Mouse (Mus musculus) cerebellum, adult 2 months (tissue): ENCODE results near the gene Socs5. TPM values are rescaled to one million over a fixed set of nuclear protein-coding genes. Genes with fewer than 3 reads are reported as not detected.
"Not testable (repeated sequence)": the region's sequence is repeated elsewhere in the genome, so short reads cannot be mapped to it uniquely, and the experiment has no call there.

Source experiments
- DNase-seq, 2 experiments: peaks; one replicate each; pipeline ENCODE4 v3.0.0; 2021
- H3K27ac ChIP-seq: fragments of 200-500 bp; 2 replicates; pipeline ENCODE4 v1.5.1; 2012; ENCODE audit warnings: low read length, control low read depth, inconsistent platforms; ENCODE audit not compliant: insufficient read depth
- H3K27me3 ChIP-seq: fragments of 200-500 bp; 2 replicates; pipeline ENCODE4 v1.6.1; 2012; ENCODE audit warnings: inconsistent platforms, mild to moderate bottlenecking, low read length, moderate library complexity; ENCODE audit not compliant: control insufficient read depth, insufficient read depth
- H3K4me1 ChIP-seq: fragments of 200-500 bp; 2 replicates; pipeline ENCODE4 v1.6.1; 2011; ENCODE audit warnings: low read length; ENCODE audit not compliant: control insufficient read depth, insufficient read depth
- H3K4me3 ChIP-seq: fragments of 200-500 bp; replicated peaks from 2 replicates; pipeline ENCODE3; 2011; ENCODE audit warnings: mild to moderate bottlenecking, low read depth, low read length, control low read depth; ENCODE audit not compliant: insufficient read depth
- CTCF ChIP-seq: fragments of 200-500 bp; IDR thresholded peaks from 2 replicates; pipeline ENCODE4 v1.5.1; 2011; ENCODE audit warnings: low read depth, mild to moderate bottlenecking, control low read depth, low read length, moderate library complexity, borderline replicate concordance; ENCODE audit not compliant: insufficient read depth
- POLR2A ChIP-seq: fragments of 200-500 bp; IDR thresholded peaks from 2 replicates; pipeline ENCODE4 v1.6.1; 2011; ENCODE audit warnings: low read length, control low read depth, borderline replicate concordance; ENCODE audit not compliant: insufficient read depth
- whole genome bisulfite sequencing: fragments of 180-500 bp; shearing (Covaris S2); methylation state at CpG from one replicate; pipeline ENCODE4 v1.1.7; 2018; 5-methylcytosine and 5-hydroxymethylcytosine counted together
- polyA plus RNA-seq: library from polyadenylated mRNA; depleted of rRNA; stranded (reverse); fragments of >200 nt; gene quantifications from 2 replicates; pipeline ENCODE4 v1.2.3, GENCODE M21; 2012; rRNA removed

Socs5 gene
- polyA plus RNA-seq = 55.8 and 57.6 TPM in 2 replicates

- no peaks in the 10 kb centered on the region for H3K27me3 ChIP-seq
- under 1% methylated on average over 71 of the region's 73 CpGs for WGBS
- TF ChIP-seq POLR2A (no peak), CTCF (no peak)
- peak; percentile 78 to 85 for DNase-seq
- H3K4me1 ChIP-seq = peaks cover 7% of the 10 kb centered on the region
- peak within 1 kb of the TSS; percentile 75 for H3K27ac ChIP-seq
- peak within 1 kb of the TSS; percentile 94 for H3K4me3 ChIP-seq
Measured at GRCm38 (mm10) chr17:87107623-87108221, at the start of gene Socs5. Gene Socs5, plus strand, starts transcription at chr17:87107679.

GRCm38 (mm10) chr17:87062639-87063038 is 44.8 kb upstream of the Socs5 start:
- peak; percentile 34 to 49 for DNase-seq
- no peak overlapping the region for H3K4me3 ChIP-seq
- WGBS = 86% methylated on average over 9 of the region's 9 CpGs
- H3K27ac ChIP-seq = no peak overlapping the region
- TF ChIP-seq CTCF = no peak
- no peak for TF ChIP-seq POLR2A
- no peaks in the 10 kb centered on the region for H3K4me1 ChIP-seq
- no peaks in the 10 kb centered on the region for H3K27me3 ChIP-seq

GRCm38 (mm10) chr17:87063461-87063860 is 44.0 kb upstream of the Socs5 start:
- Histone ChIP-seq H3K27ac (no peak overlapping the region), H3K4me3 (no peak overlapping the region), H3K4me1 (no peaks in the 10 kb centered on the region), H3K27me3 (no peaks in the 10 kb centered on the region)
- WGBS = 80% methylated on average over 7 of the region's 7 CpGs
- peak in 1 of 2 experiments; percentile 33 for DNase-seq
- no peak for TF ChIP-seq POLR2A

GRCm38 (mm10) chr17:87063969-87064368 is 43.5 kb upstream of the Socs5 start:
- H3K27ac ChIP-seq = no peak overlapping the region
- no peaks in the 10 kb centered on the region for H3K4me1 ChIP-seq
- TF ChIP-seq POLR2A (no peak), CTCF (no peak)
- H3K4me3 ChIP-seq = no peak overlapping the region
- no peak for DNase-seq
- 85% methylated on average over 6 of the region's 6 CpGs for WGBS
- H3K27me3 ChIP-seq = no peaks in the 10 kb centered on the region

DNA sequence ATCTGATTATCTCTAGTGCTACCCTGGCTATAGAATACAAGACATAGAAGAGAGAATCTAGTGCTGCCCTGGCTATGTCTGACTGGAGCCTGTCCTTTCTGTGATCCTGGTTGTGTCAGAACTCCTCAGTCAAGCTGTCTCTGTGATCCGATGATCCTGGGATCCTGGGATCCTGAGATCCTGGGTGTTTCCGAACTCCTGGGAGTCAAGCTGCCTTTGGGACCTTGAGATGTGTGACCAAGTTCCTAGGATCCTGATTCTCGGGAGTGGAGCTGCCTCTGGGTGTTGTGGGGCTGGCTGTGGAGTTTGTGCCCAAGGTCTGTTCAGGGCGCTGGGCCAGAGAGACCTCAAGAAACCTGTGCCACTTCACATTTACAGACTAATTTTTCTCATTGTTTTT is 38.5 kb upstream of the Socs5 start:
- Histone ChIP-seq H3K27ac (no peak overlapping the region), H3K27me3 (no peaks in the 10 kb centered on the region), H3K4me1 (no peaks in the 10 kb centered on the region), H3K4me3 (no peak overlapping the region)
- WGBS = 86% methylated on average over 4 of the region's 4 CpGs
- no peak for DNase-seq
- TF ChIP-seq POLR2A = no peak

GRCm38 (mm10) chr17:87072183-87072582 is 35.3 kb upstream of the Socs5 start:
- H3K4me3 ChIP-seq, H3K4me1 ChIP-seq, H3K27ac ChIP-seq, DNase-seq, H3K27me3 ChIP-seq: not testable (repeated sequence)
- 85% methylated on average over 1 of the region's 1 CpGs for WGBS

DNA sequence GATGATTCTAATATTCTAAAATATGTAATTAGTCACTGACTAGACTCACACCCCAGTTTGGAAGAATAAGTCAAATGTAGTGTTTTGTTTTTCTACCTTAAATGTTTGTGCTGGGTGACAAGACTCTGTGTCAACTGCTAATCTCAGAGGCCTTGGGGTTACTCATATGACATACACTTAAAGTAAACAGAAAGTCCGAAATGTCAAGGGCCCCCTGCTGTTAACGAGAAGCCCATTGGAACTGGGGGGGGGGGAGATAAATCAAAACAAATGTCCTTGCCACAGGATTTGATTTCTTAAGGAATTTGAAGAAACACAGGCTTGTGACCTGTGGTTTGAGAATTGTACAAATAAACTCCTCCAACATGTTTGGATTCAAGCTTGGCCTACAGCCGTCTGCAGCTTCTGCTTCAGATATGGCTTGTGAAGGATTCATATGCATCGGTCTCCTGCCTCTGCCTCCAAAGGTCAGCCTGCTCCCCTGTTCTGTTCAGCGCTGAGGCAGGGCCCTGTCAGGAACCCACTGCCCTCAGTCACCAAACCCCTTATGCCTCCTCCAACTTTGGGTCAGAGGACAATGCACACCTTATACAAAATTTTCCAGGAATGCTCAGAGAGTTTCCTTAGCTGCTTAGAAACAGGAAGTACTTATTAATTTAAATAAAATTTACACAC is 34.6 kb upstream of the Socs5 start:
- no peak for TF ChIP-seq POLR2A
- TF ChIP-seq CTCF = no peak
- 85% methylated on average over 5 of the region's 5 CpGs for WGBS
- no peak overlapping the region for H3K27ac ChIP-seq
- no peaks in the 10 kb centered on the region for H3K4me1 ChIP-seq
- no peaks in the 10 kb centered on the region for H3K27me3 ChIP-seq
- no peak overlapping the region for H3K4me3 ChIP-seq
- DNase-seq = no peak

DNA sequence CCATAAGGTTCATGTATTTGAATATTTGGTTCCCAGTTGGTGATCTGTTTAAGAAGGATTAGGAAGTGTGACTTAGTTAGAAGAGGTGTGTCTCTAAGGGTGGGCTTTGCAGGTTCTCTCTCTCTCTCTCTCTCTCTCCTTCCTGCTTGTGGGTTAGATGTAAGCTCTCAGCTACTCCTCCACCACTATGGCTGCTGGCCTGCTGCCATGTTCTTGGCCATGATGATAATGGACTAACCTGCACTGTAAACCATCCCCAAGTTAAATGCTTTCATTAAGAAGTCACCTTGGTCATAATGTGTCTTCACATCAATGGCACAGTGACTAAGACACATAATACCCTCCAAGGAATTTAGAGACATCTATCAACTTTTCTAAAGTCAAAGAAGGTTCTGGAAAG is 34.0 kb upstream of the Socs5 start:
- no peak for DNase-seq
- Histone ChIP-seq H3K27ac (no peak overlapping the region), H3K4me1 (no peaks in the 10 kb centered on the region), H3K4me3 (no peak overlapping the region), H3K27me3 (no peaks in the 10 kb centered on the region)
- no peak for TF ChIP-seq CTCF
- TF ChIP-seq POLR2A = no peak

- 93% methylated on average over 17 of the region's 17 CpGs for WGBS
- not testable (repeated sequence) for H3K4me1 ChIP-seq, H3K27me3 ChIP-seq, H3K4me3 ChIP-seq, DNase-seq, H3K27ac ChIP-seq
Measured at GRCm38 (mm10) chr17:87078217-87078616, 29.3 kb upstream of the Socs5 start.
